In genomic region chr7:83884021-83884658, GRCm38 (mm10) we compare ENCODE assay signal across 8 mouse cellular contexts. TPM values are rescaled to one million over a fixed set of nuclear protein-coding genes. Genes with fewer than 3 reads are reported as not detected.
A peak's percentile ranks its signal among the peaks of the same experiment; 100 is the strongest.
DNase-seq lines count a peak whose midpoint lies in the region; ATAC-seq and TF ChIP-seq lines count a peak whose summit lies in the region.

Tlnrd1 (minus strand) TSS chr7:83884305.
Mesd (plus strand) TSS chr7:83884466.

- H3K27me3 ChIP-seq in forebrain, embryonic 16.5 days (replicated peaks; ENCODE audit: control insufficient read depth, insufficient read depth, low read length), result no peaks in the 10 kb centered on the region
- no peaks in the 10 kb centered on the region for H3K27me3 ChIP-seq in lung, embryonic 15.5 days

- H3K27ac ChIP-seq in ES-E14 (ENCODE audit: insufficient read depth, low read depth, low read length, poor library complexity, severe bottlenecking), result peak within 1 kb of the TSS; percentile 89
- peak within 1 kb of the TSS; percentile 92 for H3K27ac ChIP-seq in forebrain, embryonic 16.5 days (ENCODE audit: low read length)
- peak within 1 kb of the TSS; percentile 98 for H3K27ac ChIP-seq in lung, embryonic 15.5 days

- H3K4me1 ChIP-seq in ES-E14 (ENCODE audit: control insufficient read depth in 2 of 2, insufficient read depth in 2 of 2, low read length in 2 of 2, poor library complexity in 1 of 2), result peaks cover 6 to 12% of the 10 kb centered on the region in 2 experiments
- peaks cover 39% of the 10 kb centered on the region for H3K4me1 ChIP-seq in forebrain, embryonic 16.5 days (replicated peaks; ENCODE audit: control insufficient read depth, insufficient read depth, low read length)
- peaks cover 46% of the 10 kb centered on the region for H3K4me1 ChIP-seq in lung, embryonic 15.5 days

- H3K9me3 ChIP-seq in ES-E14 (ENCODE audit: control insufficient read depth, insufficient read depth, low read depth, low read length), result no peaks in the 10 kb centered on the region
- 0 out of 2 replicates have a peak, but pooled peaks cover 2% of the 10 kb centered on the region for H3K9me3 ChIP-seq in forebrain, embryonic 16.5 days (ENCODE audit: control insufficient read depth, low read length)
- no peaks in the 10 kb centered on the region for H3K9me3 ChIP-seq in lung, embryonic 15.5 days

- peaks cover 5% of the 10 kb centered on the region for H3K36me3 ChIP-seq in ES-E14 (ENCODE audit: control insufficient read depth, insufficient read depth, low read length, poor library complexity, severe bottlenecking)
- no peaks in the 10 kb centered on the region; the same call in 1 of the 2 replicates for H3K36me3 ChIP-seq in forebrain, embryonic 16.5 days (ENCODE audit: control insufficient read depth, insufficient read depth)
- H3K36me3 ChIP-seq in lung, embryonic 15.5 days, result peaks cover 9% of the 10 kb centered on the region; the same call in 1 of the 2 replicates

- ATAC-seq in forebrain, embryonic 16.5 days, result peak; percentile 85
- peak; percentile 86 for ATAC-seq in lung, embryonic 15.5 days (ENCODE audit: borderline replicate concordance, extremely low read depth, low FRiP score, low TSS enrichment)

- WGBS in forebrain, embryonic 16.5 days, result under 1% methylated on average over 67 of the region's 69 CpGs
- under 1% methylated on average over 62 of the region's 69 CpGs for WGBS in lung, embryonic 15.5 days

- intact Hi-C loops in heart, postnatal 36 days (cut with DNase I), result loop anchor here (1.0 to 5.0 kb wide), 6 partner anchors 42 to 1017 kb away; partner anchors contain the start of gene Mex3b

- H3K4me3 ChIP-seq in ES-E14 (ENCODE audit: insufficient read depth in 1 of 2, low read depth in 1 of 2, low read length in 2 of 2, poor library complexity in 1 of 2, severe bottlenecking in 1 of 2), result peak within 1 kb of the TSS; percentile 77 to 79
- peak within 1 kb of the TSS; percentile 58 for H3K4me3 ChIP-seq in forebrain, embryonic 16.5 days (replicated peaks; ENCODE audit: low read length)
- peak within 1 kb of the TSS; percentile 80 for H3K4me3 ChIP-seq in lung, embryonic 15.5 days

- H3K4me2 ChIP-seq in forebrain, embryonic 16.5 days (ENCODE audit: low read length), result peak within 1 kb of the TSS; percentile 81
- peak within 1 kb of the TSS; percentile 83 for H3K4me2 ChIP-seq in lung, embryonic 15.5 days

- in situ Hi-C loops in ES-E14 (cut with MboI; ENCODE audit: low sequenced_read_pairs in 2 of 2, unreplicated experiment in 2 of 2), result no loop called here

- DNase-seq in ES-E14 (ENCODE audit: low read depth, low spot score), result peak; percentile 89
- peak; percentile 90 for DNase-seq in cerebellum, adult 11-12 months
- peak; percentile 85 to 92 for DNase-seq in heart, postnatal 36 days
- DNase-seq in layer of hippocampus, adult 8-10 months (ENCODE audit: low spot score in 2 of 2), result peak; percentile 87 to 88
- DNase-seq in ovary, adult 18-20 months (ENCODE audit: low spot score), result peak; percentile 88
- DNase-seq in thymus, postnatal 0 days (ENCODE audit: low spot score), result peak; percentile 75

- peak within 1 kb of the TSS; percentile 90 for H3K9ac ChIP-seq in ES-E14 (ENCODE audit: insufficient read depth, low read depth, low read length, poor library complexity, severe bottlenecking)
- H3K9ac ChIP-seq in forebrain, embryonic 16.5 days (replicated peaks; ENCODE audit: low read depth, low read length), result peak within 1 kb of the TSS; percentile 86
- H3K9ac ChIP-seq in lung, embryonic 15.5 days, result peak within 1 kb of the TSS; percentile 93

TF ChIP-seq in ES-E14, 5 proteins besides CTCF, POLR2A, EP300 and RAD21:
- 0 out of 2 replicates have a peak, but pooled peaks have one; percentile 9 for TF ChIP-seq HCFC1 (IDR thresholded peaks at IDR 0.05; ENCODE audit: borderline replicate concordance, insufficient read depth, low read length)
- TF ChIP-seq MAFK (IDR thresholded peaks at IDR 0.05; ENCODE audit: insufficient read depth, low read depth, low read length), result no peak

RNA-seq across cellular contexts. Expression of gene Tlnrd1, which starts in this region (rescaled TPM):
- total RNA-seq in ES-E14 (2012; rRNA removed), result 10.4 and 13.2 TPM in 2 replicates
- polyA plus RNA-seq in forebrain, embryonic 16.5 days (2015; fragmentation: Nextera tagmentation; extraction: Ambion mirVana), result 4.7 and 5.4 TPM in 2 replicates
- 1 to 10 TPM; 8.5 to 8.8 TPM for total RNA-seq in heart, postnatal 36 days (2021)
- 10 to 100 TPM; 18.6 to 20.7 (median 20.1) TPM for total RNA-seq in layer of hippocampus, adult 8-10 months (2022)
- 17.6 and 19.8 TPM in 2 replicates for polyA plus RNA-seq in lung, embryonic 15.5 days (2015; fragmentation: Nextera tagmentation; extraction: Ambion mirVana)
- 4.5 and 5.6 TPM in 2 replicates for polyA plus RNA-seq in thymus, postnatal 0 days (2015; fragmentation: Nextera tagmentation; extraction: Ambion mirVana)

RNA-seq across cellular contexts. Expression of gene Mesd, which starts in this region (rescaled TPM):
- 142 and 228 TPM in 2 replicates for total RNA-seq in ES-E14 (2012; rRNA removed)
- 64.4 and 72.8 TPM in 2 replicates for polyA plus RNA-seq in forebrain, embryonic 16.5 days (2015; fragmentation: Nextera tagmentation; extraction: Ambion mirVana)
- total RNA-seq in heart, postnatal 36 days (2021), result 10 to 100 TPM; 47.6 to 50.3 TPM
- 10 to 100 TPM; 65.0 to 75.1 (median 68.2) TPM for total RNA-seq in layer of hippocampus, adult 8-10 months (2022)
- polyA plus RNA-seq in lung, embryonic 15.5 days (2015; fragmentation: Nextera tagmentation; extraction: Ambion mirVana), result 135 and 136 TPM in 2 replicates
- polyA plus RNA-seq in thymus, postnatal 0 days (2015; fragmentation: Nextera tagmentation; extraction: Ambion mirVana), result 67.5 and 72.9 TPM in 2 replicates

Comparison
In these comparisons a context has a peak if more than half of its experiments do, and no peak if none do; other contexts are left out.
1. Peak in every context shown above with its lines: DNase-seq, ATAC-seq, H3K4me3 ChIP-seq and H3K27ac ChIP-seq.